Mouse (Mus musculus) limb, embryonic 15.5 days (tissue): Measurements from ENCODE around the gene Prr7. TPM values are rescaled to one million over a fixed set of nuclear protein-coding genes. Genes with fewer than 3 reads are reported as not detected.

Experiments
- ATAC-seq: fragments of 200-750 bp; cut with Nextera tagmentation; 2 replicates; pipeline ENCODE4 v1.8.0; 2017; ENCODE audit warnings: low read depth, moderate TSS enrichment; ENCODE audit not compliant: insufficient number of reproducible peaks, low FRiP score, low TSS enrichment
- H3K27ac ChIP-seq: fragments of 300-500 bp; sonication (generic); 2 replicates; pipeline ENCODE4 v1.5.1; 2015; ENCODE audit warnings: moderate library complexity, mild to moderate bottlenecking, inconsistent platforms
- H3K27me3 ChIP-seq: fragments of 300-500 bp; sonication (generic); 2 replicates; pipeline ENCODE4 v1.6.1; 2015; ENCODE audit warnings: inconsistent platforms
- H3K36me3 ChIP-seq: fragments of 300-500 bp; sonication (generic); 2 replicates; pipeline ENCODE4 v1.6.1; 2015; ENCODE audit warnings: inconsistent platforms
- H3K4me1 ChIP-seq: fragments of 300-500 bp; sonication (generic); 2 replicates; pipeline ENCODE4 v1.6.1; 2015; ENCODE audit warnings: inconsistent platforms
- H3K4me2 ChIP-seq: fragments of 300-500 bp; sonication (generic); 2 replicates; pipeline ENCODE4 v1.6.1; 2015; ENCODE audit warnings: mild to moderate bottlenecking, inconsistent platforms
- H3K4me3 ChIP-seq: fragments of 300-500 bp; sonication (generic); 2 replicates; pipeline ENCODE4 v1.5.1; 2015; ENCODE audit warnings: mild to moderate bottlenecking, inconsistent platforms
- H3K9ac ChIP-seq: fragments of 300-500 bp; sonication (generic); 2 replicates; pipeline ENCODE4 v1.6.1; 2015; ENCODE audit warnings: inconsistent platforms
- H3K9me3 ChIP-seq: fragments of 300-500 bp; sonication (generic); 2 replicates; pipeline ENCODE4 v1.6.1; 2016; ENCODE audit warnings: inconsistent platforms
- WGBS: fragments of 180-500 bp; shearing (Covaris S2); methylation state at CpG from one replicate; pipeline ENCODE4 v1.1.7; 2015; 5-methylcytosine and 5-hydroxymethylcytosine counted together
- polyA plus RNA-seq: library from polyadenylated mRNA; unstranded; fragments of >200 nt; fragmentation: Nextera tagmentation; extraction: Ambion mirVana; gene quantifications from 2 replicates; pipeline ENCODE4 v1.2.1, GENCODE M21; 2015

The Prr7 gene
- polyA plus RNA-seq, 1 experiment from 2014 or later: 1.2 TPM

- Histone ChIP-seq H3K4me1 (peaks cover 4% of the 10 kb centered on the region; the same call in 1 of the 2 replicates), H3K9me3 (no peaks in the 10 kb centered on the region), H3K9ac (no peak overlapping the region), H3K36me3 (peaks cover 83% of the 10 kb centered on the region), H3K4me3 (no peak overlapping the region), H3K27me3 (no peaks in the 10 kb centered on the region), H3K4me2 (no peak overlapping the region), H3K27ac (no peak overlapping the region)
- ATAC-seq: no peak
- 75% methylated on average over 10 of the region's 10 CpGs for WGBS
Measured at GRCm38 (mm10) chr13:55500575-55500974, 36.5 kb downstream of the Prr7 start.

GRCm38 (mm10) chr13:55502405-55502804 lies 38.3 kb downstream of the Prr7 start:
- no peak overlapping the region for H3K4me2 ChIP-seq
- 91% methylated on average over 8 of the region's 8 CpGs for WGBS
- H3K27me3 ChIP-seq: no peaks in the 10 kb centered on the region
- no peak for ATAC-seq
- no peak overlapping the region for H3K27ac ChIP-seq
- H3K36me3 ChIP-seq: peaks cover 93% of the 10 kb centered on the region
- H3K9ac ChIP-seq: no peak overlapping the region
- H3K4me3 ChIP-seq: no peak overlapping the region
- H3K9me3 ChIP-seq: no peaks in the 10 kb centered on the region
- H3K4me1 ChIP-seq: no peaks in the 10 kb centered on the region

GRCm38 (mm10) chr13:55504390-55504789 lies 40.3 kb downstream of the Prr7 start:
- no peak overlapping the region for H3K4me2 ChIP-seq
- WGBS: 78% methylated on average over 5 of the region's 5 CpGs
- no peak overlapping the region for H3K9ac ChIP-seq
- ATAC-seq: no peak
- H3K36me3 ChIP-seq: peaks cover 95% of the 10 kb centered on the region
- H3K4me1 ChIP-seq: peaks cover 10% of the 10 kb centered on the region; the same call in 1 of the 2 replicates
- H3K9me3 ChIP-seq: no peaks in the 10 kb centered on the region
- no peak overlapping the region for H3K27ac ChIP-seq
- H3K27me3 ChIP-seq: no peaks in the 10 kb centered on the region
- H3K4me3 ChIP-seq: no peak overlapping the region

- Histone ChIP-seq H3K36me3 (peaks cover 89% of the 10 kb centered on the region), H3K4me3 (no peak overlapping the region), H3K9me3 (no peaks in the 10 kb centered on the region), H3K4me1 (peaks cover 23% of the 10 kb centered on the region), H3K4me2 (no peak overlapping the region), H3K27ac (no peak overlapping the region), H3K9ac (no peak overlapping the region), H3K27me3 (no peaks in the 10 kb centered on the region)
- no peak for ATAC-seq
- WGBS: 91% methylated on average over 9 of the region's 9 CpGs
Measured at GRCm38 (mm10) chr13:55505810-55506209, 41.7 kb downstream of the Prr7 start.

- peaks cover 32% of the 10 kb centered on the region for H3K4me1 ChIP-seq
- no peak overlapping the region for H3K4me2 ChIP-seq
- H3K36me3 ChIP-seq: peaks cover 80% of the 10 kb centered on the region
- H3K27me3 ChIP-seq: no peaks in the 10 kb centered on the region
- H3K9me3 ChIP-seq: no peaks in the 10 kb centered on the region
- ATAC-seq: no peak
- H3K4me3 ChIP-seq: no peak overlapping the region
- H3K27ac ChIP-seq: no peak overlapping the region
- WGBS: 87% methylated on average over 10 of the region's 10 CpGs
- no peak overlapping the region for H3K9ac ChIP-seq
Measured at GRCm38 (mm10) chr13:55506697-55507096, 42.6 kb downstream of the Prr7 start.

GRCm38 (mm10) chr13:55507877-55508276 lies 43.8 kb downstream of the Prr7 start:
- 64% methylated on average over 11 of the region's 11 CpGs for WGBS

GRCm38 (mm10) chr13:55508531-55508930 lies 44.5 kb downstream of the Prr7 start:
- WGBS: 86% methylated on average over 10 of the region's 10 CpGs
- H3K4me2 ChIP-seq: no peak overlapping the region
- H3K27ac ChIP-seq: no peak overlapping the region
- peaks cover 64% of the 10 kb centered on the region for H3K36me3 ChIP-seq
- no peak for ATAC-seq
- H3K27me3 ChIP-seq: no peaks in the 10 kb centered on the region
- H3K9ac ChIP-seq: no peak overlapping the region
- H3K9me3 ChIP-seq: no peaks in the 10 kb centered on the region
- peaks cover 42% of the 10 kb centered on the region for H3K4me1 ChIP-seq
- no peak overlapping the region for H3K4me3 ChIP-seq

More at GRCm38 (mm10) chr13:55507877-55508276, 43.8 kb downstream of the Prr7 start:
- no peak for ATAC-seq
- H3K9me3 ChIP-seq: no peaks in the 10 kb centered on the region
- no peak overlapping the region for H3K4me3 ChIP-seq
- H3K9ac ChIP-seq: no peak overlapping the region
- H3K36me3 ChIP-seq: peaks cover 71% of the 10 kb centered on the region
- H3K27me3 ChIP-seq: no peaks in the 10 kb centered on the region
- no peak overlapping the region for H3K27ac ChIP-seq
- no peak overlapping the region for H3K4me2 ChIP-seq
- H3K4me1 ChIP-seq: peaks cover 42% of the 10 kb centered on the region

GRCm38 (mm10) chr13:55510332-55510667 lies 46.2 kb downstream of the Prr7 start:
- peaks cover 47% of the 10 kb centered on the region for H3K36me3 ChIP-seq
- whole genome bisulfite sequencing: 20% methylated on average over 3 of the region's 3 CpGs
- no peaks in the 10 kb centered on the region for H3K27me3 ChIP-seq
- H3K4me1 ChIP-seq: peaks cover 45% of the 10 kb centered on the region
- no peak overlapping the region for H3K9ac ChIP-seq
- H3K9me3 ChIP-seq: no peaks in the 10 kb centered on the region
- no peak for ATAC-seq
- H3K27ac ChIP-seq: peak overlapping the region; percentile 84
- peak overlapping the region; percentile 88; the same call in 1 of the 2 replicates for H3K4me2 ChIP-seq
- H3K4me3 ChIP-seq: peak overlapping the region; percentile 71

- H3K27ac ChIP-seq: peak overlapping the region; percentile 84
- H3K4me1 ChIP-seq: peaks cover 45% of the 10 kb centered on the region
- H3K27me3 ChIP-seq: no peaks in the 10 kb centered on the region
- H3K4me3 ChIP-seq: peak overlapping the region; percentile 71
- peak overlapping the region; percentile 88 for H3K4me2 ChIP-seq
- H3K36me3 ChIP-seq: peaks cover 41% of the 10 kb centered on the region
- H3K9ac ChIP-seq: no peak overlapping the region
- no peaks in the 10 kb centered on the region for H3K9me3 ChIP-seq
- WGBS: 9% methylated on average over 6 of the region's 6 CpGs
- ATAC-seq: peak; percentile 85
Measured at GRCm38 (mm10) chr13:55510668-55511491, 46.8 kb downstream of the Prr7 start.

- Histone ChIP-seq H3K9me3 (no peaks in the 10 kb centered on the region), H3K36me3 (peaks cover 35% of the 10 kb centered on the region), H3K27me3 (no peaks in the 10 kb centered on the region), H3K9ac (no peak overlapping the region), H3K4me2 (peak overlapping the region; percentile 88), H3K4me1 (peaks cover 45% of the 10 kb centered on the region), H3K27ac (peak overlapping the region; percentile 84), H3K4me3 (peak overlapping the region; percentile 71)
- ATAC-seq: 0 out of 2 replicates have a peak, but pooled peaks have one; percentile 11
- WGBS: 33% methylated on average over 5 of the region's 5 CpGs
Measured at GRCm38 (mm10) chr13:55511492-55511861, 47.4 kb downstream of the Prr7 start.

GRCm38 (mm10) chr13:55512379-55513031 lies 48.4 kb downstream of the Prr7 start:
- H3K4me3 ChIP-seq: peak overlapping the region; percentile 71
- 2% methylated on average over 25 of the region's 25 CpGs for WGBS
- H3K4me2 ChIP-seq: peak overlapping the region; percentile 88
- H3K27me3 ChIP-seq: no peaks in the 10 kb centered on the region
- H3K36me3 ChIP-seq: peaks cover 25% of the 10 kb centered on the region
- H3K27ac ChIP-seq: peak overlapping the region; percentile 84
- H3K4me1 ChIP-seq: peaks cover 45% of the 10 kb centered on the region
- H3K9ac ChIP-seq: peak overlapping the region; percentile 80
- no peaks in the 10 kb centered on the region for H3K9me3 ChIP-seq
- peak; percentile 42; the same call in 1 of the 2 replicates for ATAC-seq

- no peaks in the 10 kb centered on the region for H3K27me3 ChIP-seq
- peak within 1 kb of the TSS; percentile 84 for H3K27ac ChIP-seq
- H3K4me3 ChIP-seq: peak within 1 kb of the TSS; percentile 71
- H3K4me2 ChIP-seq: peak within 1 kb of the TSS; percentile 88
- no peaks in the 10 kb centered on the region for H3K9me3 ChIP-seq
- peak; percentile 53 for ATAC-seq
- H3K36me3 ChIP-seq: peaks cover 17% of the 10 kb centered on the region
- peaks cover 41% of the 10 kb centered on the region for H3K4me1 ChIP-seq
- peak within 1 kb of the TSS; percentile 80 for H3K9ac ChIP-seq
- WGBS: under 1% methylated on average over 55 of the region's 55 CpGs
Measured at GRCm38 (mm10) chr13:55513111-55513748, 49.2 kb downstream of the Prr7 start, which contains the start of gene Pdlim7. TSS of gene Pdlim7 (minus strand) at chr13:55513676.
